Mouse (Mus musculus) hindbrain, embryonic 14.5 days (tissue): ENCODE results near the gene Clec4a3. TPM values are rescaled to one million over a fixed set of nuclear protein-coding genes. Genes with fewer than 3 reads are reported as not detected.

Experiments
- ATAC-seq: fragments of 200-750 bp; cut with Nextera tagmentation; 2 replicates; pipeline ENCODE4 v1.8.0; 2017; ENCODE audit warnings: moderate number of reproducible peaks, mild to moderate bottlenecking, moderate TSS enrichment, moderate library complexity; ENCODE audit not compliant: low FRiP score
- DNase-seq: peaks from one replicate; pipeline ENCODE4 v3.0.0-alpha.2; 2015; ENCODE audit warnings: low spot score
- H3K27ac ChIP-seq: fragments of 300-500 bp; sonication (generic); 2 replicates; pipeline ENCODE4 v1.5.1; 2014; ENCODE audit warnings: mild to moderate bottlenecking, moderate library complexity
- H3K27me3 ChIP-seq: fragments of 300-500 bp; sonication (generic); 2 replicates; pipeline ENCODE4 v1.6.1; 2014; ENCODE audit warnings: mild to moderate bottlenecking, low read length, mixed read lengths; ENCODE audit not compliant: control insufficient read depth, insufficient read depth
- H3K36me3 ChIP-seq: fragments of 300-500 bp; sonication (generic); replicated peaks from 2 replicates; pipeline ENCODE4 v1.6.1; 2014; ENCODE audit not compliant: control insufficient read depth, insufficient read depth
- H3K4me1 ChIP-seq: fragments of 300-500 bp; sonication (generic); replicated peaks from 2 replicates; pipeline ENCODE4 v1.6.1; 2014; ENCODE audit warnings: antibody characterized with exemption, low read length, mixed read lengths; ENCODE audit not compliant: control insufficient read depth, insufficient read depth
- H3K4me2 ChIP-seq: fragments of 300-500 bp; sonication (generic); replicated peaks from 2 replicates; pipeline ENCODE4 v1.6.1; 2014; ENCODE audit warnings: mild to moderate bottlenecking, moderate library complexity
- H3K4me3 ChIP-seq: fragments of 300-500 bp; sonication (generic); replicated peaks from 2 replicates; pipeline ENCODE4 v1.5.1; 2014; ENCODE audit warnings: mild to moderate bottlenecking, low read length
- H3K9ac ChIP-seq: fragments of 300-500 bp; sonication (generic); 2 replicates; pipeline ENCODE4 v1.6.1; 2014
- H3K9me3 ChIP-seq: fragments of 300-500 bp; sonication (generic); 2 replicates; pipeline ENCODE4 v1.6.1; 2016; ENCODE audit warnings: low read length; ENCODE audit not compliant: control insufficient read depth
- WGBS: fragments of 180-500 bp; shearing (Covaris S2); extraction: QIAGEN DNeasy Blood & Tissue Kit; methylation state at CpG from one replicate; pipeline ENCODE4 v1.1.7; 2014; 5-methylcytosine and 5-hydroxymethylcytosine counted together
- polyA plus RNA-seq: library from polyadenylated mRNA; unstranded; fragments of >200 nt; fragmentation: Nextera tagmentation; extraction: Ambion mirVana; gene quantifications from 2 replicates; pipeline ENCODE4 v1.2.1, GENCODE M21; 2014

The Clec4a3 gene
- polyA plus RNA-seq, 1 experiment from 2014 or later: 0.99 TPM

GRCm38 (mm10) chr6:123005591-123005990 is 53.3 kb downstream of the Clec4a3 start:
- ATAC-seq (no peak), DNase-seq (no peak)
- Histone ChIP-seq H3K4me1 (no peaks in the 10 kb centered on the region), H3K9me3 (no peaks in the 10 kb centered on the region), H3K36me3 (no peaks in the 10 kb centered on the region), H3K4me3 (no peak overlapping the region), H3K27me3 (no peaks in the 10 kb centered on the region), H3K27ac (no peak overlapping the region), H3K9ac (no peak overlapping the region), H3K4me2 (no peak overlapping the region)
- WGBS: 72% methylated on average over 1 of the region's 1 CpGs

Other genes with a start within 250 kb of the Clec4a3 start
- gene Nanog, start 245.0 kb upstream of the Clec4a3 start, polyA plus RNA-seq: 0.09 TPM in 1 of 2 replicates, not detected in the other
- 40.1 and 51.6 TPM in 2 replicates for gene Slc2a3, start 150.9 kb upstream of the Clec4a3 start, polyA plus RNA-seq
- gene Foxj2, start 132.6 kb upstream of the Clec4a3 start, polyA plus RNA-seq: 9.5 and 11.0 TPM in 2 replicates
- 1.6 and 1.9 TPM in 2 replicates for gene C3ar1, start 96.4 kb upstream of the Clec4a3 start, polyA plus RNA-seq
- 153 and 172 TPM in 2 replicates for gene Necap1, start 78.0 kb upstream of the Clec4a3 start, polyA plus RNA-seq
- 1.5 and 2.4 TPM in 2 replicates for gene Clec4a1, start 30.7 kb upstream of the Clec4a3 start, polyA plus RNA-seq
- not detected in 2 replicates for gene Clec4a4, start 37.9 kb downstream of the Clec4a3 start, polyA plus RNA-seq
- gene Clec4b1, start 97.4 kb downstream of the Clec4a3 start, polyA plus RNA-seq: not detected in 2 replicates
- gene Clec4a2, start 153.9 kb downstream of the Clec4a3 start, polyA plus RNA-seq: 2.0 and 2.9 TPM in 2 replicates
- not detected in 2 replicates for gene Clec4b2, start 220.4 kb downstream of the Clec4a3 start, polyA plus RNA-seq